Mouse (Mus musculus) midbrain, embryonic 15.5 days (tissue): ENCODE data around the gene Gps2. TPM values are rescaled to one million over a fixed set of nuclear protein-coding genes. Genes with fewer than 3 reads are reported as not detected.
A peak's percentile ranks its signal among the peaks of the same experiment; 100 is the strongest.
"Not testable (repeated sequence)": the region's sequence is repeated elsewhere in the genome, so short reads cannot be mapped to it uniquely, and the experiment has no call there.

Experiments used
- ATAC-seq: fragments of 200-750 bp; cut with Nextera tagmentation; replicated peaks from 2 replicates; pipeline ENCODE4 v1.8.0; 2017; ENCODE audit warnings: moderate TSS enrichment
- H3K27ac ChIP-seq: fragments of 300-500 bp; sonication (generic); 2 replicates; pipeline ENCODE4 v1.5.1; 2015; ENCODE audit warnings: mild to moderate bottlenecking, inconsistent platforms
- H3K27me3 ChIP-seq: fragments of 300-500 bp; sonication (generic); replicated peaks from 2 replicates; pipeline ENCODE4 v1.6.1; 2015; ENCODE audit warnings: inconsistent platforms
- H3K36me3 ChIP-seq: fragments of 300-500 bp; sonication (generic); replicated peaks from 2 replicates; pipeline ENCODE4 v1.6.1; 2015; ENCODE audit warnings: inconsistent platforms
- H3K4me1 ChIP-seq: fragments of 300-500 bp; sonication (generic); 2 replicates; pipeline ENCODE4 v1.6.1; 2015; ENCODE audit warnings: inconsistent platforms
- H3K4me2 ChIP-seq: fragments of 300-500 bp; sonication (generic); 2 replicates; pipeline ENCODE4 v1.6.1; 2015; ENCODE audit warnings: inconsistent platforms, mild to moderate bottlenecking, moderate library complexity
- H3K4me3 ChIP-seq: fragments of 300-500 bp; sonication (generic); 2 replicates; pipeline ENCODE4 v1.5.1; 2015; ENCODE audit warnings: mild to moderate bottlenecking, inconsistent platforms
- H3K9ac ChIP-seq: fragments of 300-500 bp; sonication (generic); 2 replicates; pipeline ENCODE4 v1.6.1; 2015; ENCODE audit warnings: mild to moderate bottlenecking, inconsistent platforms
- H3K9me3 ChIP-seq: fragments of 300-500 bp; sonication (generic); 2 replicates; pipeline ENCODE4 v1.6.1; 2016; ENCODE audit warnings: inconsistent platforms
- WGBS: fragments of 180-500 bp; shearing (Covaris S2); methylation state at CpG from one replicate; pipeline ENCODE4 v1.1.7; 2015; ENCODE audit warnings: mixed read lengths; 5-methylcytosine and 5-hydroxymethylcytosine counted together
- polyA plus RNA-seq: library from polyadenylated mRNA; unstranded; fragments of >200 nt; fragmentation: Nextera tagmentation; extraction: Ambion mirVana; gene quantifications from 2 replicates; pipeline ENCODE4 v1.2.1, GENCODE M21; 2015

The Gps2 gene
- polyA plus RNA-seq, 1 experiment from 2014 or later = 77.6 TPM

- ATAC-seq = peak; percentile 41
- 3% methylated on average over 29 of the region's 29 CpGs for WGBS
- peak overlapping the region; percentile 44 for H3K4me3 ChIP-seq
- no peaks in the 10 kb centered on the region for H3K9me3 ChIP-seq
- H3K27ac ChIP-seq = no peak overlapping the region
- H3K36me3 ChIP-seq = no peaks in the 10 kb centered on the region
- peak overlapping the region; percentile 25; the same call in 1 of the 2 replicates for H3K9ac ChIP-seq
- peaks cover 16% of the 10 kb centered on the region for H3K4me1 ChIP-seq
- 0 out of 2 replicates have a peak, but pooled peaks cover 7% of the 10 kb centered on the region for H3K27me3 ChIP-seq
- H3K4me2 ChIP-seq = peak overlapping the region; percentile 55
These were observed 33.8 kb downstream of the Gps2 start for GRCm38 (mm10) chr11:69947337-69948065.

GRCm38 (mm10) chr11:69948066-69948762 lies 34.5 kb downstream of the Gps2 start, which contains the start of gene Slc2a4:
Gene Slc2a4 (minus strand): TSS chr11:69948188.
- peak within 1 kb of the TSS; percentile 25; the same call in 1 of the 2 replicates for H3K9ac ChIP-seq
- peak within 1 kb of the TSS; percentile 55 for H3K4me2 ChIP-seq
- 0 out of 2 replicates have a peak within 1 kb of the TSS, but pooled peaks have one; percentile 16 for H3K27ac ChIP-seq
- 0% methylated on average over 34 of the region's 34 CpGs for WGBS
- H3K9me3 ChIP-seq = no peaks in the 10 kb centered on the region
- H3K4me3 ChIP-seq = peak within 1 kb of the TSS; percentile 44
- ATAC-seq = peak; percentile 91
- H3K27me3 ChIP-seq = 0 out of 2 replicates have a peak, but pooled peaks cover 7% of the 10 kb centered on the region
- peaks cover 16% of the 10 kb centered on the region for H3K4me1 ChIP-seq
- H3K36me3 ChIP-seq = no peaks in the 10 kb centered on the region

- Histone ChIP-seq H3K9me3 (no peaks in the 10 kb centered on the region), H3K27ac (0 out of 2 replicates have a peak overlapping the region, but pooled peaks have one; percentile 16), H3K9ac (no peak overlapping the region), H3K4me2 (peak overlapping the region; percentile 55), H3K4me1 (peaks cover 16% of the 10 kb centered on the region), H3K36me3 (no peaks in the 10 kb centered on the region), H3K4me3 (peak overlapping the region; percentile 44), H3K27me3 (0 out of 2 replicates have a peak, but pooled peaks cover 7% of the 10 kb centered on the region)
- under 1% methylated on average over 14 of the region's 14 CpGs for WGBS
- peak; percentile 71 for ATAC-seq
These were observed 35.1 kb downstream of the Gps2 start for GRCm38 (mm10) chr11:69948763-69949150.

- no peaks in the 10 kb centered on the region for H3K9me3 ChIP-seq
- H3K27ac ChIP-seq = no peak overlapping the region
- H3K4me2 ChIP-seq = no peak overlapping the region
- ATAC-seq = no peak
- no peaks in the 10 kb centered on the region for H3K36me3 ChIP-seq
- peaks cover 16% of the 10 kb centered on the region for H3K4me1 ChIP-seq
- H3K4me3 ChIP-seq = no peak overlapping the region
- 41% methylated on average over 4 of the region's 4 CpGs for WGBS
- H3K27me3 ChIP-seq = 0 out of 2 replicates have a peak, but pooled peaks cover 7% of the 10 kb centered on the region
- H3K9ac ChIP-seq = no peak overlapping the region
These were observed 37.2 kb downstream of the Gps2 start for GRCm38 (mm10) chr11:69950807-69951459.

- Histone ChIP-seq H3K4me1 (peaks cover 15% of the 10 kb centered on the region), H3K27me3 (0 out of 2 replicates have a peak, but pooled peaks cover 13% of the 10 kb centered on the region), H3K4me2 (no peak overlapping the region), H3K4me3 (no peak overlapping the region), H3K27ac (no peak overlapping the region), H3K36me3 (no peaks in the 10 kb centered on the region), H3K9ac (no peak overlapping the region), H3K9me3 (no peaks in the 10 kb centered on the region)
- 50% methylated on average over 1 of the region's 1 CpGs for WGBS
- ATAC-seq = no peak
These were observed 38.6 kb downstream of the Gps2 start for GRCm38 (mm10) chr11:69952274-69952673.

GRCm38 (mm10) chr11:69953267-69953915 lies 39.7 kb downstream of the Gps2 start:
- no peak overlapping the region for H3K4me3 ChIP-seq
- no peaks in the 10 kb centered on the region for H3K36me3 ChIP-seq
- no peak overlapping the region for H3K27ac ChIP-seq
- H3K4me1 ChIP-seq = peaks cover 4% of the 10 kb centered on the region
- no peak overlapping the region for H3K4me2 ChIP-seq
- H3K9me3 ChIP-seq = no peaks in the 10 kb centered on the region
- H3K9ac ChIP-seq = no peak overlapping the region
- WGBS = 64% methylated on average over 11 of the region's 11 CpGs
- 0 out of 2 replicates have a peak, but pooled peaks cover 13% of the 10 kb centered on the region for H3K27me3 ChIP-seq
- no peak for ATAC-seq

GRCm38 (mm10) chr11:69955618-69956017 lies 41.9 kb downstream of the Gps2 start:
- H3K36me3 ChIP-seq, H3K27ac ChIP-seq, H3K9ac ChIP-seq, ATAC-seq, H3K4me1 ChIP-seq, H3K4me2 ChIP-seq, H3K9me3 ChIP-seq, H3K4me3 ChIP-seq: not testable (repeated sequence)
- 0 out of 2 replicates have a peak, but pooled peaks cover 12% of the 10 kb centered on the region for H3K27me3 ChIP-seq
- 79% methylated on average over 4 of the region's 4 CpGs for WGBS

GRCm38 (mm10) chr11:69956218-69956617 lies 42.5 kb downstream of the Gps2 start:
- Histone ChIP-seq H3K36me3 (no peaks in the 10 kb centered on the region), H3K27ac (no peak overlapping the region), H3K27me3 (peaks cover 15% of the 10 kb centered on the region; the same call in 1 of the 2 replicates), H3K4me1 (no peaks in the 10 kb centered on the region), H3K9me3 (no peaks in the 10 kb centered on the region), H3K9ac (no peak overlapping the region), H3K4me3 (no peak overlapping the region), H3K4me2 (no peak overlapping the region)
- no peak for ATAC-seq
- 85% methylated on average over 1 of the region's 1 CpGs for WGBS

- no peaks in the 10 kb centered on the region for H3K9me3 ChIP-seq
- no peaks in the 10 kb centered on the region for H3K36me3 ChIP-seq
- H3K9ac ChIP-seq = no peak overlapping the region
- H3K27ac ChIP-seq = no peak overlapping the region
- peaks cover 4% of the 10 kb centered on the region for H3K4me1 ChIP-seq
- no peak for ATAC-seq
- WGBS = 28% methylated on average over 5 of the region's 5 CpGs
- H3K4me2 ChIP-seq = no peak overlapping the region
- no peak overlapping the region for H3K4me3 ChIP-seq
- peaks cover 53% of the 10 kb centered on the region for H3K27me3 ChIP-seq
These were observed 46.9 kb downstream of the Gps2 start for GRCm38 (mm10) chr11:69960616-69961015.

GRCm38 (mm10) chr11:69961841-69962240 lies 48.2 kb downstream of the Gps2 start:
- ATAC-seq = no peak
- Histone ChIP-seq H3K27me3 (peaks cover 60% of the 10 kb centered on the region), H3K9ac (no peak overlapping the region)

GRCm38 (mm10) chr11:69964650-69965270 lies 51.1 kb downstream of the Gps2 start, which contains the start of gene Cldn7:
Gene Cldn7 (plus strand): TSS chr11:69964779.
- H3K27ac ChIP-seq = no peak within 1 kb of the TSS
- H3K4me1 ChIP-seq = peaks cover 12% of the 10 kb centered on the region
- no peak within 1 kb of the TSS for H3K9ac ChIP-seq
- peak within 1 kb of the TSS; percentile 29 for H3K4me2 ChIP-seq
- no peaks in the 10 kb centered on the region for H3K9me3 ChIP-seq
- peaks cover 75% of the 10 kb centered on the region for H3K27me3 ChIP-seq
- 14% methylated on average over 24 of the region's 24 CpGs for WGBS
- 0 out of 2 replicates have a peak, but pooled peaks cover 15% of the 10 kb centered on the region for H3K36me3 ChIP-seq
- no peak for ATAC-seq
- 0 out of 2 replicates have a peak within 1 kb of the TSS, but pooled peaks have one; percentile 11 for H3K4me3 ChIP-seq

More at GRCm38 (mm10) chr11:69961841-69962240, 48.2 kb downstream of the Gps2 start:
- Histone ChIP-seq H3K9me3 (no peaks in the 10 kb centered on the region), H3K27ac (no peak overlapping the region), H3K4me3 (no peak overlapping the region), H3K4me1 (peaks cover 12% of the 10 kb centered on the region), H3K4me2 (no peak overlapping the region), H3K36me3 (no peaks in the 10 kb centered on the region)
- WGBS = 56% methylated on average over 5 of the region's 5 CpGs
